Mouse (Mus musculus) thymus, adult 18-20 months (tissue): ENCODE measurements around the gene Runx2.
A peak's percentile ranks its signal among the peaks of the same experiment; 100 is the strongest.

Experiments
- DNase-seq, 2 experiments: peaks; one replicate each; pipeline ENCODE4 v3.0.0; 2022; ENCODE audit warnings: mixed read lengths in 2 of 2

Gene Runx2

DNA sequence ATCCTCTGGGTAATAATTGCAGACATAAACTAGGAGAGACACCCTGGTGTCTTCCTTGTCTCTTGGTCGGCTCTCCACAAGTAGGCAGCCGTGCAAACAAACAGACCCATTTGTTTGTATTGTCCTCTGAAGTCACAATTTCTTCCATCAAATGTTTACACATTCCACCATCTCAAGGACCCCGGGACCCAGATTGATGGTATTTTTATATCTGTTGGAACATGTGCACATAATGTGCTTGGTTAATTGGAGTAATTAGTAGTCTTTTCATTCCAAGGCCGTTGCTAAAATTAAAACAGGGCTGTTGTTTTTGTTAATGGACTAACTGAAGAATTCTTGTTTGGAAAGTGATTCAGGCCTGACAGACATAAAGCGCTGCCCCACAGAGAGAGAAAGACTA lies 236.8 kb downstream of the Runx2 start:
- DNase-seq: no peak

DNA sequence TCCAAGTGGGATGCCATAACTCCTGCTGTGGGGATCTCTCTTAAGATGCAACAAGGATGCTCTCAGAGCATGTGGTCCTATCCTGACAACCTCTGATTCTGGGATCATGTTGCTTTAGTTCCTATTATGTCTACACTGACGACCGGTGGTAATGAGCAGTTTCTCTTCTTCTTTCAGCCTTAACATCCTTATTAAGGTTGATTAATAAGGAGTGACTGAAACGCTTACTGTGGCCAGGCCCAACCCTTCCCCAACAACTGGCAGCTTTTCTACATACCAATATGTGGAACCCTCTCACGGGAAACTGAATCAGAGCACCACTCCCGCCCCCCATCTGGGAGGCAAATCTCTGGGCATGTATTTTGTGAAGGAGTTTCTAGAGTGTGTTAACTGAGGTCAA lies 243.7 kb downstream of the Runx2 start:
- DNase-seq: no peak

DNA sequence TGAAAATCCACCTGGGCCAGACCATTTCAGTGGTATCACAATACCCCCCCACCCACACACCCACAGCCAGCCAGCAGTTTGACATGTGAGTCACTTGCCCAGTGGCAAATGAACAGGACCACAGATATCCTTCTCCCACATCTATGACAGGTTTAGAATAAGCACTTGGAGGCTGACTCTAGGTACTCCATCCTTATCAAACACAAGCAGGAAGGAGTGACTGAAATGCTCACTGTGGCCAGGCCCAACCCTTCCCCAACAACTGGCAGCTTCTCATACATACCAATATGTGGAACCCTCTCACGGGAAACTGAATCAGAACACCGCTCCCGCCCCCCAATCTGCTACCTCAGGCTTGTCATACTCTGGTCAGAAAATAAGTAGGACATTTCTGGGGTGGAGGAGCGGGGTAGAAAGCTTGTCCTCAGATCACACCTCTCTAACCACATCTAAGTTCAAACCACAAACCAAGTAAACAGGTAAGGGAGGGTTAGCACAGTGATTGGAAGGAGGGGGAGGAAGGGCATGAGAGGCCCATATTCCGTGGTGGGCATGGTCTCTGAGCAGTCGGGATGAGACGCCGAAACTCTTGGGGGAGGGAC lies 245.5 kb downstream of the Runx2 start:
- no peak for DNase-seq

DNA sequence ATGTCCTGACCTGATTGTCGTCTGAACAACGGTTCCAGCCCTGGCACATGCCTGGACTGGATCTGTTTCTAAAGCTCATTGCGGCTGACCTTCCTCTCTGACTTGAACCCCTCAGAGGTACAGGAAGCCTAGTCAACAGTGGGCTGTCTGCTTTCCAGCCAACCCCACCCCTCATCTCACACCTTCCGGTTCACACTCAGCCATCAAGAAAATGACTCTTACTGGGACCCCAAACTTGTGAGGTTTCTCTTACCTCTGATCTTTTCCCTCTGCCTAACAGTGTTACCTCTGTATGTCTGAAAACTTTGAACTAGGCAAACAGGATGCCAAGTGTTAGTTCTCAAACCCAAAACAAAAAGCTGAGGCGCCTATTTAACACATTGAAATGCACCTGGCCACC lies 247.6 kb downstream of the Runx2 start:
- no peak for DNase-seq

DNA sequence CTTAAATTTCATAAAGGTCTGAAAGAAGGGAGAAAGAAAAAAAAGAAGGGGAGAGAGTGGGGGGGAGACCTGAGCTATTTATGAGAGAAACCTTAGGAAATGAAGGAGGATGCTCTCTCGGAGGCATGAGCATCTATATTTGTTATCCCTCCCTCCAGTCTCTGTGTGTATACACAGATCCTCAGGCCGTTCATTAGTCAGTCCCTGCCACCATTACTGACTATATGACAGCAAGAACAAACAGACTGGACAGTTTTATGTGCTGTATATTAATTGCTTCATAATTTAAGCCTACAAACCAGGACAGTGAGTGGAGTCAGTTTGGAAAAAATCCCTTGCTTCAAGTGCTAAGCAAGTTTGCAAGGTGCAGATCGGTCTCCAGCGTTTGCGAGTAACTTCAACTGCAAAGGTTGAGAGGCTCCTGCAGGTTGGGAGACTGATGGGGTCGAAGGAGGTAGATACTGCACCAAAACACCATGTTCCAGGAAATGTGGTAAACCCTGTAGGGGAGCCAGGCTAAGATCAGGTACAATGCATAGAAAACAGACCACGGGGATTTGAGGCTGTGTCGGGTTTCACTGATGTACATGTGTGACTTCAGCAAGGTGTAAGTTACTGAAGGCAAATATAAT lies 248.6 kb downstream of the Runx2 start:
- no peak for DNase-seq

DNA sequence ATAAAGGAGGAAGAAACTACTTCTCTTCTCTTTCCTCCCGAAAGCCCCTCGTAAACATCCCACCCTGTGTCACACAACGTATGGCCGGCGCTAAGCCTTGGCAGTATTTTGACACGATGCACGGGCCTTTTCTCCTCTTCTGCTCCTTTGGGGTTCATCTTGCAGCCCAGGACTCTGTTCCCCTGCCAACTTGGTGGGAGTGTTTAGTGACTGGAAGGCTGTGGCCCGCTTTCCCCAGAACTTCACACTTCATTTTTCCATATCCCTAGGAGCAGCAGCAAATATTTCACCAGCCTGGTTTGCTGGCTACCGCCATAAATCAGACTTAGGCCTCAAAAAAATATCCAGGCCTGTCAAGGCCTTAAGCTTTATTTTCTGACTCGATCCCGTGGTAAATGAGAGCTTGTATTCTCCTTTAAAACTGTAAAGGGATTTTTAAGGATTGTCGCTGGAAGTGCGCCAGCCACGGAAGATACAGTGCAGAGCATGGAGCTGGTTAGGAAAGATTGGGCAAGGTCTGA lies 249.2 kb downstream of the Runx2 start:
- no peak for DNase-seq

DNA sequence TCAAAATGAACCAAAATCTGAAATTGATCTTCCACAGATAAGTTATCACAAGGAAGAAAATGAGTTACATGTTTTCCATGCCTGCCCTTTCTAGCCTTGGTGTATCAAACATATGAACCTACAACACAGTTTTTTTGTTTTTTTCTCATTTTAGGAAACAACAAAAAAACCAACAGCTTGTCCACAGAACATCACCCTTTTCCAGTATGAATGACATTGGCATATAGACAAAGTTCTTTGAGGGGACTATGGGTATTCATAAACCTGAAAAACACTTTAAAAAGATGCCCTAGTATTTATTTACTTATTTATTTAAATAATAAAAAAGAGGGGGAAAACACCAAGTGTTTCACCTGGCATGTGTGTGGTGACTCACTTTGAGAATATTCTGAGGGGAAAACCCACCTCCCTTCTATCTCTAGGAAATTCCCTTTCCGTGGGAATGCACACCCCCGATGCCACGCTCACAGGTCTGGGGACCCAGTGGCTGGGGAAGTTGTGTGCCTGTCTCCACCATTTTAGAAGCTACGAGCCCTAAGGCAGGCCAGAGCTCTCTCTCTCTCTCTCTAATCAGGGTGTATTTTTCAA lies 249.9 kb downstream of the Runx2 start:
- DNase-seq: no peak

DNA sequence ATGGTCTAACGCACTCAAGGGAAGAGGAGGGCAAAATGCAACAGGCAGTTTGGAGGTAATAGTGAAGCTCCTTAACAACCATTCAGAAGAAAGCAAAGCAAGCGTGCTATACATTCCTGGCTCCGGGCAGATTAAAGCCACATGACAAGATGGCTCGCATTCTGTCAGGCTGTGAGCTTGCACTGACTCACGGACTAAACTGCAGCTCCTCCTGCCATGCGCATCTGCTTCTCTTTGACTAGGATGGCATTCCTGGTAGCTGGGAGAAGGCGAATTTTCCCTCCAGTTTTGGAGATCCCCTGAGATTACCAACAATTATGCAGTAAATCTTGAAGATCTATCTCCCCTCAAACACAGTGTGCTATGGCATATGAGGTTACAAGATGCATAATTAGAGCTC lies 254.6 kb downstream of the Runx2 start:
- no peak for DNase-seq

DNA sequence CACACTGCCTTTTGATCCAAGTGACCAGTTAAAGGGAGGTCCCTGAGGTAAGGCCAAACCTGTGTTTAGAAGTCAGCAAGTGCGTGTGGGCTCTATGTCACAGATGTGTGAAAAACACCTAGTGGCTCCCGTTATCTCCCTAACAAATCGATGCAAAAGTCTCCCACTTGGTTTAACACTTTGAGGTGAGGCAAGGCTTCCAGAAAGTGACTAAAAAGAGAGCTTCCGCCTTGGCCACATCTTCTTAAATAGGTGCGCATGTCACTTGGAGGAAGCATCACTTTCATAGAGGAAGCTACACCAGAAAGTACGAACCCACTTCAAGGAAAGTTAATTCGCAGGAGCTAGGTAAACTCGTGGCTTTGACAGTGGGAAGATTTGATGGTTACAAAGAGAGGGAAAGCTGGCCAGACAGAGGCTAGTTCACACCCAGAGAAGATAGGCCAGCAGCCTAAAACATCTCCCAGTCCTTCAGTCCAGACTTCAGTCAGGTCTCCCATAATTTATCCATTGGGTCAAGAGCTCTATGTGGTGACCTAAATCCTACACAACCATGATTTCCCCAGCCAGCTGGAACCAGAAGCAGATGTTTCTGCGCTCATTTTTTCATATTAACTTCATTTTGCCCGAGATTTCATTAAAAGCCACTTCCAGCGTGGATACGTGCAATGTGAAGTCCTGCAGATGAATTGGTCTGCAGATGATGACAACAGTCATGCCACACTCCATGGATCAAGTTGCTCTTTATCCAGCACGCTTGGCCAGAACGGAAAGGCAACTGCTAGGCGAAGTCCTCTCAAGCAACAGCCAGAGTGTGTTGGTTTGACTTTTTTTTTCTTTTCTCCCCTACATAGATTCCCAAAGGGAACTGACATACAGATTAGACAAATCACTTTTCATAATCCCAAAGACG lies 257.1 kb downstream of the Runx2 start:
- no peak for DNase-seq

DNA sequence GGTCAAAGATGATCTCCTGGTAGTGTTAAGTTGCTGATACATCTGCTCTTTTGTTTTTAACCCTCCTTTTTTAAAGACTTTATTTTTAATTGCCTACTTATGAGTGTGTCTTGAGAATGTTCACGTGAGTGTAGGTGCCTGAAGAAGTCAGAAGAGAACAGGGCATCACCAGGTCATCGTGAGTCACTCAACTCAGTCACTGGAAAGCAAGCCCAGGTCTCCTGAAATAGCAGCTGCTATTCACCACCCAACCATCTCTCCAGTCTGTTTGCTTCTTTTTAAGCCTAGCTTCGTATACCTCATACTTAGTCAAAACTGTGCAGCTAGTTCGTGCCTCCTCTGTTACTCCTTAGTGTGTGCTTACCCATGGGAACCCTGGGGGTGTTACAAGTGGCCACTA lies 259.7 kb downstream of the Runx2 start:
- DNase-seq: no peak

DNA sequence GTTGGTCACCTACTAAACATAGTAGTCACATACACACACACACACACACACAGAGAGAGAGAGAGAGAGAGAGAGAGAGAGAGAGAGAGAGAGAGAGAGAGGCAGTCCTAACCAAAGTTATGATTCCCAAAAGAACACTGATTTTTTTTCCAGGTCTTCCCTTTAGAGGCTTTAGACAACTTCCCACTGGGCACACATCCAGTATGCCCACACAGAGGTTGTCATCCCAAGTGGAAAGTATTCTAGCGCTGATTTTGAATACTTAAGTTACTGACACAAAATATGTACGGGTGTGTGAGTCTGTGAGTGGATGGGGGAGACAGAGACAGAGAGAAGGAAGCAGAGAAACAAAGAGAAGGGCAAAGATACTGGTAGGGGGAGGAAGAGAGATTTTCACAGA lies 265.0 kb downstream of the Runx2 start:
- no peak for DNase-seq

DNA sequence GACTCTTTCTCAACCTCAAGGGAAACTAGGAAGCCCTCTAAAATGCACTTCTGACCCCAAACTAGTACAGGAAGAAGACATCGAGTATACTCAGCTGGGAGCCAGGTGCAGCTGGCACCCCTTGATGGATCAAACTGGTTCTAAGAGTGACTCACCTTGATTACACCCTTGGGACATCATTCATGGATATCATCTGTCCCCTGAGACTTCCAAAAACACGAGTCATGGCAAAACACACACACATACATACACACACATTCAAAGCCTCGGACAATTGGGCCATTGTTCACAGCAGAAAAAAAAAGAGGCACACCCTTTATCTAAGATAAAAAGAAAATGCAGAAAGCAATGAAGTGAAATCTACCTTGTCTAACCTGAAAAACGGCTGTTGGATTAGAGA lies 266.7 kb downstream of the Runx2 start:
- no peak for DNase-seq

DNA sequence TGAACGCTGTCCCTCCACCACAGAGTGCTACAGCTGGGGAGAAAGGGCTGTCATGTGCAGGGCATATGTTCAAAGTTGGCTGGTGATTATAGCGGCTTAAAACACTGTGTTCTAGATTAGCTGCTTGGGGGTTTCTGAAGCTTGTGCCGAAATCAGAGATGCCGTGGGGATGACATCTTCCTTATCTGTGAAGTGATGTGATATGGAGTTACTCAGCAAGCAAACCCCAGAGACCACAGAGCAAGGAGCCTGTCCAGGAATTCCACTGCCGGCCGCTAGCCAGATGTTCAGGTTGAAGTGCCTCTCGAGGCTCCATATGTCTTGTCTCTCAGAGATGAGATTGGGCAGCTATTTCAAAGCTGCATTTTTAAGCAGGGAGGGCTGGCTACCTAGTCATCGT lies 267.8 kb downstream of the Runx2 start:
- no peak for DNase-seq

DNA sequence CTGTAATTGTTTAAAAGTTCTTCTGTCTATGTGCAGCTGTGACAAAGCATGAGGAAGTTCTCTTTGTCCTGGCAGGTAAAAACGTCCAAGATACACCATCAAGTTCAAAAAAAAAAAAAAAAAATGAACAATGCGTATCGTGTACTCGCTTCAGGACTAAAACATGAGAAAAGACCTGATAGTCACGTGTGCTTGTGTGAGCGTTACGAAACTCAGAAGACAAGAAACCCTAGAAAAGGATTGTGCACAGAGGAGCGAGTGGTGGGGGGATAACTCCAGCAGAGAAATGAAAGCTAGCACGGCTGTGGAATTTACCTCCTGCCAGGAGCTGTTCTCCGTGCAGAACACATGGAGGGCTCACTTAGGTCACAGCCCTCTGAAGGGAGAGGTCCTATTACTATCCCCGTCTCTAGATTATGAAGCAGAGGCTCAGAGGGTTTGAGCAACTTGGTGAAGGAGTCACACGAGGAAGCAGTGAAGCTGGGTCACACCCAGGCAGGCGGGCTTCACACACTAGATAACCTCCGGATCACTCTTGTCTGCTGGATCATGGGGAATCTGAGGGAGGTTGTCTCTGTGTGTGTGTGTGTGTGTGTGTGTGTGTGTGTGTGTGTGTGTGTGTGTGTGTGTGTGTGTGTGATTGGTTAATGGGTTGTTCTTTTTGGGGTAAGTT lies 269.3 kb downstream of the Runx2 start:
- no peak for DNase-seq

DNA sequence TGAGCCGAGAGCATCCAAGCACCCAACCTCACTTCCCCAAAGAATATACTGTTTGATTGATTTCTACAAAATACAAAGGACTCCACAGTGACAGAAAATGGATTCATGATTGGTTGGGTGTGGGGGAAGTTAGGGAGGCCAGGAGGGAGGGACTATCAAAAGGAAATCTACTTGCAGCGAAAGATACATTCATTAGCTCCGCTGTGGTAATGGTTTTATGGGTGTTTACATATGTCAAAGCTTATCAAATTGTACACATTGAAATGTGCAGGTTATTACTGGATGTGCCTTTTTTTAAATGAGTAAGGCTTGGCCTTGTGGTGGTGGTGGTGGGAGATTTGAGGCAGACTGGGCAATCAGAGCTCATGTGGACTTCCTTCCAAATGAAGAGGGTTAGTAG lies 271.9 kb downstream of the Runx2 start:
- DNase-seq: no peak

DNA sequence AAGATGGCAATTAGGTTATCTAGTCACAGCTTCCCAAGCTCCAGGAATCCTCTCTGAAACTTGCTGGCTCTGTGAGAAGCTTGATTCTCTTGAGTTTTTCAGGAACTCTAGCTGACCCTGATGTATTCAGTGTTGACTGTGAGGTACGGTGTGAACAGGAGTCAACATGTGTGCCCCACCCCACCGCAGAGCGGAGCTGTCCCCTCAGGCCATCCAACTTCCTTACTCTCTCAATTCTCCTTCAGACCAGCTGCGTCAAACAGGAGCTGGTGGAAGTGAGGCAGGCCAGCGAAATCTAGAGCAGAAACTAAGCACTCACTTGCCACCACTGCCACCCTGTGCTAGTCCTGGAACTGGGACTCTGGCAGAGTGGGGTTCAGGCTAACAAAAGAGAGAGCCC lies 273.9 kb downstream of the Runx2 start:
- DNase-seq: no peak

DNA sequence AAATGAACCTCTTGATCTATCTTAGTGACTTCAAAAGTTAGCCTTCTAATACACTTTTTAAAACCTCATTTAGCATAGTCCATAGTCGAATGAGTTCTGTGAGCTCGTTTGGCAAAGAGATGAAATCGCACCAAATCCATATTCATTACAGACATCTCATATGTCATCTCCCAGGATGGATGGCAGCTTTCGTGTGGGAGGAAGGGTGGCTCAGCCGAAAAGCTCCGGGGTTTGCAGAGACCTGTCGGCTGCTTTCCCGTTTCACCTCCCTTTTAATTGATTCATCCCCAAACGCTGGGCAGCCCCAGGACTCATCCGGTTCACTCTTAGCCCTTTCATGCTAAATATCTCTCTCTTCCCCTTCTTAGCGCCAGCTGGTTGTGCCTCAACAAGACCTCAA lies 275.7 kb downstream of the Runx2 start:
- DNase-seq: no peak

DNA sequence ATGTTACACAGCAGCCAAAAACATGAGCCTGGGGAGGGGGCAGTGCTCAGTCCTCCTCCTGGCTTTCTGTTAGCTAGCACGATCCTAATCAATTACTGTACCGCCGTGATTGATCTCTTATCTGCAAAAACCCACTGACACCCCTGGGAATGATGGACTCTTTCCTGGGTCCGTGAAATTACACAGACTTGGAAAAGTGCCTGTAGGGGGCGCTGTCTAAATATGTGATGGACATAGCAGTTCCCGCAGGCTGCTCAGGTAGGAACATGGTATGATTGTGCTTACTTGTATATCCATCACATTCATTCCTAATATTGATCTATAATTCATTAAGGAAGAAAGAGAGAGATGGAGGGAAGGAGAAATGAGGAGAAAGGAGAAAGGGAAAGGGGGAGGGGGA lies 284.6 kb downstream of the Runx2 start:
- peak; percentile 7 to 17 for DNase-seq

DNA sequence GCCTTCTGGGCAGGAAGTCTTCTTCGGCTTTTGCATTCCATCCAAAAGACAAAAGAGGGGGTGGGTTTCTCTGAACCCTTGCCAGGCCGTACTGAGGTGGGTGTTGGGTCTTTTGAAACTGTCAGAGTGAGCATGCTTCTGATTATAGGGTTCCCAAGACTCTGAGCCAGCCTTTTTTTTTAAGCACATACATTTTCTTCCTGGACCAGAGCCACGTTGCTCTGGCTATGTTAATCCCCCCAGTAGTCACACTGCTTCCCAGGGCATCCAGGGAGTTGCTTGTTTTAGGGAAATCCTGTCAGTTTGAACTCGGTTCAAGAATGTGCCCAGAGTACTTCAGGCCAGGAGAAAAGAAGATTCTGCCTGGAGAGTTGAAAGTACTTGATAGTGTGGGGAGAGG lies 286.0 kb downstream of the Runx2 start:
- no peak for DNase-seq

DNA sequence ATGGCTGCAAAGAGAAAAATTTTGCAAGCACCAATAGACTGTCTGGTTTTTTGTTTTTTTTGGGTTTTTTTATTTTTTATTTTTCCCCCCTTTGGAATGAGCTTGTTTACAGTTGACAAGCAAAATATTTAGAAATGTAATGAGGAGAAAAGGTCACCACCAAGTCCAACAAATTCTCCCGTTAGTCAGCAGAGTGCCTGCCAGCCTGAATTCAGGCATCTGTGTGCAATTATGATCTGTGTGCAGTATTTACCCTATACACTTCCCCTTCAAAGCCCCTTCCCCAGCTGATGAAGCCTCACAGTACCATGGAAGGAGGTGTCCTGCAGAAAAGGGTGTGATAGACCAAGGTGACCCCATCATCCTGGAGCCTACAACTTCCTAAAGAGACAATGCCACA lies 290.5 kb downstream of the Runx2 start:
- DNase-seq: no peak

DNA sequence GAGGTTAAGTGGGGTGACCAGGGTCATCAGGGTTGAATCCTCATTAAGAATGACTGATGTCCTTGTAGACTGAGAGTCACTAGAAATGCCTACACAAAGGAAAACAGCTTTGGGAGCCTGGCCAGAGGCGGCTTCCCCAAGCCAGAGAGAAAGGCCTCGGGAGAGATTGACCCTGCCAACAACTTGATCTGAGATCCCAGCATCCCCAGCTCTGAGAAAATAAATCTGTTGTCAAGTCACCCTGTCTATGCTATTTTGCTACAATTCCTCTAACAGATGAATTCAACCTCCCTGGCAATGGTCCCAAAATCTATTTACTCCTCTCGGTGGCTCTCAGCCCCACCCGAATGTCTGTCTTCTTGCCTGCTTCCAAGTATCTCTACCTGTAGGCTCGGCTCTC lies 291.7 kb downstream of the Runx2 start:
- no peak for DNase-seq

DNA sequence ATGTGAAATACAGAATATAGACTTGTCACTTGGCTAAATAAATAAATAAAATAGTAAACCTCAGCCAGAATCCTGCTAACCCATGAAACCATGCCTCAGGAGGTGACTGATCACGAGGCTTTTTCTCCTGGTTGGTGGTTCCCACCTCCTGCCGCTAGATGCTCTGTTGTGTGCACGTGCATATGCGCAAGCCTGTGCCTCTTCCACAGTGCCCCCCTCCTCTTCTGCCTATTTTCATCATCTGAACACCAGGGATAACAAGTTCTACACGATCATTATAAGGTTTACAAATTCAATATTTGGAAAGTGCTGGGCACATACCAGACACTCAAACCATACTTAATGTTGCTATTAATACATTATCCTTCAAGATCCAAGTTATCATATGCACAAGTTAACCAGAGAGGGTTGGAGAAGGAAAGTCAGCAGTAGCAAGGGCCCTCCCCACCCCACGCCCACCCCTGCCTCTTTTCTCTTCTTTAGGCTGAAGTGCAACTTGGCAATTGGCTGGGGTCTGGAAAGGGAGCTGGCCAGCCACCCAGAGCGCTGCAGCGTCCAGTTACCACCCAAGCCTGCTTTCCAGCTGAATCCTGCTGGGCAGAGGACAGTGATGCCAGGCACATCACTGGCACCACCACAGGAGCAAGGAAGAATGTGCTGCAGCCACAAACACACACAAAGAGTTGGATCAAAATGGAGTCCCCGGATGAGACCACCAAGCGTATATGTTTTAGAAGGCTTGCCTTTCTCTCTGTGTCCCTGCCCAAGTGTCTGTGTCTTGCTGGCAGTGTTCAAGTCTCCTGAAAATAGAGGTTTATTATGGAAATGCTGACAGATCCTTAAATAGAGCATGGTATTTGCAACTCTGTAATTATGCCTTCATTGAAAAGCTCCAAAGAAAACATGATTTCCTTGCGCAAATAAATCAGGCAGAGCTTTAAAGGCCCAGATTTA lies 294.2 kb downstream of the Runx2 start:
- DNase-seq: no peak
